Mouse (Mus musculus): ENCODE data around the gene Pomt1.

The Pomt1 gene

DNA sequence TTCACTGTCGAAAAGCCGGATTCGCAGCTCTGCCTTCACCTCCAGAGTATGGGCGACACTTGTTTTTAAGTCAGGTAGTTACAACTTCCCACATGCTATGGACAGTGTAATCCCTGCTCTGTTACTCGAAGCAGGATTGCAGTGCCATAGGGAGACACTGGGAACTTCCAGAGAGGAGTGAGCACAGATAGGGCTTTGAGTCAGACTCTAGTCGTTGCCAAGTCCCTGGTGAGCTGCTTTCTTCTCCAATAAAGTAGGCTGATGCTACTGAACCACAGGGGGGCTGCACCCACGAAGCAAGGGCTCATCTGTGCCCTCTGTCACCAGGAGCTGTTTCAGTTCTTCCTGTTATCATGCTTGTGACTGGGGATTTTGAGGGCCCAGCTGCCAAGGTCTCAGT, 14.8 kb upstream of the Pomt1 start:
- no peak for DNase-seq (ENCODE audit: low spot score in 2 of 2)

DNA sequence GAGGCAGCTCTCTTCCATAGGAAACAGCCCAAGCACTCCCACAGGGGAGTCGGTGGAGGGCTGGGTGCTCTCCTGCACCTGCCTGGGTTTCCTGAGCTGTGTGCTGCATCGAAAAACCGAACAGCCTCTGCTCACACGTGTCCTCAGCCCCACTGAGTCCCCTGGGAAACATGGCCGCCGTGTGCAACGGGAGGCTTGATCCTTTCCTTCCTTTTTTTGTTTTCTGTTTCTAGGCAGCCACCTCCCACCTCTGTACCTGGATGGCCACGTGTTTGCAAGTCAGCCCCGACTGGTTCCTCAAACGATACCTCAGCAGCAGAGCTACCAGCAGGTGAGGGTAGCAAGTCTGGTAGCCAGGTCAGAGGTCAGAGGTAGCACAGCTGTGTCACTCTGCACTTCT, 14.3 kb upstream of the Pomt1 start:
- DNase-seq (ENCODE audit: low spot score in 2 of 2) = no peak

- no peak for DNase-seq (ENCODE audit: low spot score in 2 of 2)
Measured at GRCm38 (mm10) chr2:32235433-32235832, 957 bp upstream of the Pomt1 start.

DNA sequence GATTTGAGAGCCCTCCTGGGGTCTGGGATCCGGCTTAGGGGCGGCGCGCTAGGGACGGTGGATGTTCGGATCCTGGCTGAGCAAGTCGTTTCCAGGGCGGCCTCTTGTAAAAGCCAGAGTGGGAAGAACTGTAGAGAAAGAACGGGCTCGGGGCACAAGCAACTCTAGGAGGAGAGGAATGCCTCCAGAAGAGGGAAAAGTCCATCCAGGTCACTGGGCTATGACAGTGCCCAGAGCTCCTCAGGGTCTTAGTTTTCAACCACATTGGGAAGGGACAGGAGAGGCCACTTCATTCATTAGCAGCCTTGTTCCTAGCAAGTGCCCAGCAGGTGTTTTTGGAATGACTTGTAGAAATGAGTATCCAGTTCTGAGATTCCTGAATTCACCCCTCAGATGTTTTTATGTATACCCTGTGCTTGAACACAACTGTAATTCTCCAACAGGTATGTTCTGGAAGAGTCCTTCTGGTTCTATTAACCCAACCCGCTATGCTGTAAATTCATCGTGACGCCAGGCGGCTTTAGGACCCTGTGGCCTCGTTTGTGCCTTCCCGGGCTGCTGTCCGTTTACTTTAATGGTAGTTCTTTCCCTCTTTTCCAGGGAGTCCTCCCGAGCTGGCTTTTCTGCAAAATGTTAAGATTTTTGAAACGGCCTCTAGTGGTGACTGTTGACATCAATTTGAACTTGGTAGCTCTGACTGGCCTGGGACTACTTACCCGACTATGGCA, 534 bp downstream of the Pomt1 start:
- peak; percentile 57 to 62 for DNase-seq (ENCODE audit: low spot score in 2 of 2)

- no peak for DNase-seq (ENCODE audit: low spot score in 2 of 2)
Measured at GRCm38 (mm10) chr2:32237571-32237970, 1.2 kb downstream of the Pomt1 start.

- no peak for DNase-seq (ENCODE audit: low spot score in 2 of 2)
Measured at GRCm38 (mm10) chr2:32238708-32239435, 2.5 kb downstream of the Pomt1 start.

GRCm38 (mm10) chr2:32240591-32240990, 4.2 kb downstream of the Pomt1 start:
- DNase-seq (ENCODE audit: low spot score in 2 of 2) = no peak

DNA sequence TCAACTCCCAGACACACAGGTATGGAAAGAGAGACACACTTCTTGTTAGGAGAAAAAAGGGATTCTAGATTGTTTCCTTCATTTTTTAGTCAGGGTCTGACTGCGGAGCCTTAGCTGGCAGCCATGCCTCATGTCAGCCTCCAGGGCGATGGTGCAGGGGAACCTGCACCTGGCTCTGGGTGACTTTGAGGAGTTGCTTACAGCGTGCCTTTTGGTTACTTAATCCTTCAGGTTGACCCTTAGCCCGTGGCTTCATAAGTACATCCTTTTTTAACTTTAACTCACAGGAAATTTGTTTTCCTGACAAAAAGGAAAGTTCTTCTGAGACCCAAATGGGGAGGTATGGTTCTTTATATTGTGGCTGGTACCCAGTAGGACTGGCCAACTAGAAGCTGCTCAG, 6.6 kb downstream of the Pomt1 start:
- no peak for DNase-seq (ENCODE audit: low spot score in 2 of 2)

DNA sequence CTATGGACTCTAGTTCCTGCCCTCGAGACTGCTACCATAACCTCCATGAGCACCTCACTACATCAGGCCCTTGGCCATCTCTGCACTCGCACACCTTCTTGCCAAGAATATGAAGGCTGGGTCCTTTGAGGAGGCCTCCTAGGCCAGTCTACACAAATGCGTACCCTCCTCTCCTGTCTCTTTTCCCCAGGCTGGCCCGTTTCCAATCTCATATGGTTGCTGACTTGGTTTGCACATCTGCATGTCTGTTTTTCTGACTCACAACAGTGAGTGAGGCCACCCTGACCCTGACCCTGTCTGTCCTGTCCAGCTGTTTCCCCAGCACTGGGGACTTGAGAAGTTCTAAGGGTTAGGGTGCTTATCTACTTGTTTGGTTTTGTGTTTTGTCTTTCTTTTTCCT, 10.4 kb downstream of the Pomt1 start:
- DNase-seq (ENCODE audit: low spot score in 2 of 2) = no peak

DNA sequence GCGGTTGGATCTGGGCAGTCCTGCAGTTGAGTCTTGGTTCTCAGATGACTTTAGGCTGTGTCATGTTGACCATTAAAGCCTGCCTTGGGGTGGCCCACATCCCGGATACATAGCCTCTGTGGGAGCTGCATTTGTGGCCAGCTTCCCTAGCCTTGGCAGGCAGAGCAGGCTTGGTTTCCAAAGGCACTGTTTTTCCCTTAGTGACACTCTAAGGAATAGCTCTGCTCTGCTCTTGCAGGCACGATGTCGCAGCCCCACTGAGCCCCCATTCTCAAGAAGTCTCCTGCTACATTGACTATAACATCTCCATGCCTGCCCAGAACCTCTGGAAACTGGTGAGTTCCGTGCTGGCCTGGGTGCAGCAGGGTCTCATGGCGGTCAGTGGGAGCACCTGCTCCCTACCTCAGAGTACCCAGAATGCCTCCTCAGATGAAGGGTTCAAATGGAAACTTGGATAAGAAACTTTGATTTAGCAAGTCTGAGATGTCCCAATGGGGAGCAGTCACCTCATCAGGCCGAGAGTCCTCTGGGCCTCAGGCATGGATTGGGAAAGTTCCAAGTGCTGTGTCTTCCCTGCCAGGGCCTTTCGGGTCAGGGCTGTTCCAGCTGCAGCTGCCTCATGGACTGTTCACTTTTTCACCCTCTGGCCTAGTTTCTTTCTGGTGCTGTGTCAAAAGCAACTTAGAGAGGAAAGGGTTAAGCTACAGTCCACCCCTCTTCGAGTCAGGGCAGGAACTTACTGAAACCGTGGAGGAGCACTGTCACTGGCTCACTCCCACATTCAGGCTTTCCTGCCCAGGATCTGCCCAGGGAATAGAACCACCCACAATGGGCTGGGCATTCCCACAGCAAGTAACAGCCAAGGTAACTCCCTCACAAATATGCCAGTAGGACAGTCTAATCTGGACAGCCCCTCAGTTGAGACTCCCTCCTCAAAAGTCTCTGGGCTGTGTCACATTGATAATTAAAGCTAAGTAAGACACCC, 12.3 kb downstream of the Pomt1 start:
- DNase-seq (ENCODE audit: low spot score in 2 of 2) = no peak

DNA sequence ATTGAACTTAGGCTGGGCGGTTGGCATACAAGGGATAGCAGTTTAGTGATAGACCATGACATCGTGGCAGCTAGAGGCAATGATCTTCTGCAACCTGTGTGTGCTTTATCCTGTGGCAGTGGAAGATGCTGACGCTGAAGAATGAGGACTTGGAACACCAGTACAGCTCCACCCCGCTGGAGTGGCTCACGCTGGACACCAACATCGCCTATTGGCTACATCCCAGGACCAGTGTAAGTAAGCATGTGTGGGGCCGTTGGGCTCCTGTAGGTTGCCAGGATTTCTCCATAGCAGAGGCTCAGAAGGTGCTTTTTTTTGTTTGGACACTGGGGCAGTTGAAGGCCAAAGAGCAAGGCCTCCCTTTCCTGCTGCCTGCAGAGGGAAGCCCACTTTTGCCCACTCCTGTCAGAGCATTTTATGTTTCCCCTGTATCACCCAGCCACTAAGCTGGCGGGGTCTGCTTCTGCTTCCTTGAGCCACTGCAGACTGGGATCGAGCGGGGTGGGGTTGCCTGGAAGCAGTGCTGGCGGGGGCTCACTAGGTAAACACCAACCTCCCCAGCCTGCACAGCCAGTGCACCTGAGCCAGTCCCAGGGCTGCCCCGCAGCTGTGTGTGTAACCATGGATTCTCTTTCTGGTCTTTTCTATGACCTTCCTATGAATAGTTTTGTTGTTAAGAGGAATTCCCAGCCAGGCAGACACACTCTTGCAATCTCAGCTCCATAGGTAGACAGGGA, 15.6 kb downstream of the Pomt1 start:
- DNase-seq (ENCODE audit: low spot score in 2 of 2) = no peak

GRCm38 (mm10) chr2:32252658-32253057, 16.3 kb downstream of the Pomt1 start:
- peak in 1 of 2 experiments; percentile 23 for DNase-seq (ENCODE audit: low spot score in 2 of 2)

GRCm38 (mm10) chr2:32253352-32253751, 17.0 kb downstream of the Pomt1 start:
- DNase-seq (ENCODE audit: low spot score in 2 of 2) = no peak

GRCm38 (mm10) chr2:32254563-32254962, 18.2 kb downstream of the Pomt1 start:
- no peak for DNase-seq (ENCODE audit: low spot score in 2 of 2)

DNA sequence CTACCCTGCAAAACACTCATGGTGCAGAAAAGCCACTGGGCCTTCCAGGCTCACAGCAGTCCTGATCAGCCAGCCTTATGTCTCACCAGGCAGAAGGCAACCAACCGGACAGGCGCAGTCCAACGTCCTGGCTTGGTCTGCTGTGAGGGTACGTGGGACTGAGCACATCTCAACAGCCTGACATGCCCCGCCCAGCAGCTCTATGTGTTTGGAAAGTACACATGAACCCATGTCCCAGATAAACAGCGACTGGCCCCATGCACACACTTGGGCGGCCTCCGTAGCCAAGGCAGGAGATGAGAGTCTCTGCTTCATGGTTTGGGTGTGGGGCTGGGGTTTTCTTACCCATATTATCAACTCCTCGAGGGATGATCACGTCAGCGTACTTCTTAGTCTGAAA, 19.9 kb downstream of the Pomt1 start:
- no peak for DNase-seq (ENCODE audit: low spot score in 2 of 2)

- DNase-seq (ENCODE audit: low spot score in 2 of 2) = no peak
Measured at GRCm38 (mm10) chr2:32258887-32259533, 22.6 kb downstream of the Pomt1 start.

- peak; percentile 92 to 93 for DNase-seq (ENCODE audit: low spot score in 2 of 2)
Measured at GRCm38 (mm10) chr2:32259657-32260417, 23.4 kb downstream of the Pomt1 start, which contains the start of gene Uck1. Uck1 (minus strand) TSS chr2:32260159.

DNA sequence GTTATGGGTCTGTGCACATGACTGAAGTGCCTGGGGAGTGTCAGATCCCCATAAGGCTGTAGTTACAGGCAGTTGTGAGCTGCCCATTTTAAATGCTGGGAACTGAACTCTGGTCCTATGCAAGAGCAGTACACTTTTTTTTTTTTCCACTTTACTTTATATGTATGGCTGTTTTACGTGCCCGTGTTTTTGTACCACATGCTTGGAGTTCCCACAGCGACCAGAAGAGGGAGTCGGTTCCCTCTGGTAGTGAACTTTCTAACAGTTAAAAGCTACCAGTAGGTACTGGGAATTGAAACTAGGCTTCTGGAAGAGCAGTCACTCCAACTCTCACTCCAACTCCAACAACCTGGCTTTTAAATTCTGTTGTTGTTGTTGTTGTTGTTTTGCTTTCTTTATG, 24.2 kb downstream of the Pomt1 start:
- peak in 1 of 2 experiments; percentile 59 for DNase-seq (ENCODE audit: low spot score in 2 of 2)

GRCm38 (mm10) chr2:32275823-32276222, 39.4 kb downstream of the Pomt1 start:
- no peak for DNase-seq (ENCODE audit: low spot score in 2 of 2)

DNA sequence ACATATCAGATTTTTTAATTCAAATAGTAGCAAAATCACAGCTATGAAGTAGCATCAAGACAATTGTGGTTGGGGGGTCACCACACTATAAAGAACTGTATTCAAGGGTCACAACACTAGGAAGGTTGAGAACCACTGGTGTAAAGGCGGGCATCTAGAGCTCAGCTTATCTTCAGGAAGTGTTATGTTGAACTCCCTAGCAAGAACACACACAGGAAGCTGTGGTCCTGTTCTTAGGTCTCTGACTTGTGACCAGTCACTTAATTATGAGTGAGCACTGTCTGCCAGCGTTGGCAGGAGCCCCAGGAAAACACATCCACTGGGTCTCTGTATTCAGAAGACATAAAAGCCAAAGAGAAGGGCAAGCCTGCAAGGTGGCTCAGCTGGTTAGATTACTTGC, 45.9 kb downstream of the Pomt1 start:
- DNase-seq (ENCODE audit: low spot score in 2 of 2) = no peak
